Comparison of ENCODE assay signal across 7 mouse cellular contexts in genomic region chr2:5845826-5846225, GRCm38 (mm10). TPM values are rescaled to one million over a fixed set of nuclear protein-coding genes. Genes with fewer than 3 reads are reported as not detected.
A peak's percentile ranks its signal among the peaks of the same experiment; 100 is the strongest.
DNase-seq lines count a peak whose midpoint lies in the region; ATAC-seq and TF ChIP-seq lines count a peak whose summit lies in the region.

No protein-coding gene starts in this region.

- H3K36me3 ChIP-seq in neural tube, embryonic 11.5 days (ENCODE audit: control insufficient read depth, insufficient read depth, low read length): peaks cover 4% of the 10 kb centered on the region
- peaks cover 13% of the 10 kb centered on the region for H3K36me3 ChIP-seq in embryonic facial prominence, embryonic 15.5 days
- H3K36me3 ChIP-seq in limb, embryonic 13.5 days: peaks cover 32% of the 10 kb centered on the region
- H3K36me3 ChIP-seq in stomach, postnatal 0 days (ENCODE audit: control insufficient read depth, insufficient read depth, low read length): no peaks in the 10 kb centered on the region

- H3K4me3 ChIP-seq in neural tube, embryonic 11.5 days (ENCODE audit: low read depth, low read length): peak overlapping the region; percentile 66
- peak overlapping the region; percentile 77 for H3K4me3 ChIP-seq in embryonic facial prominence, embryonic 15.5 days (replicated peaks)
- peak overlapping the region; percentile 77 for H3K4me3 ChIP-seq in limb, embryonic 13.5 days
- peak overlapping the region; percentile 76 for H3K4me3 ChIP-seq in stomach, postnatal 0 days (ENCODE audit: low read depth, low read length)

- peak overlapping the region; percentile 81 for H3K9ac ChIP-seq in neural tube, embryonic 11.5 days (ENCODE audit: low read length)
- H3K9ac ChIP-seq in embryonic facial prominence, embryonic 15.5 days: peak overlapping the region; percentile 65
- H3K9ac ChIP-seq in limb, embryonic 13.5 days: peak overlapping the region; percentile 82
- H3K9ac ChIP-seq in stomach, postnatal 0 days (ENCODE audit: low read length): peak overlapping the region; percentile 80

- DNase-seq in neural tube, embryonic 11.5 days (ENCODE audit: low spot score): no peak
- no peak for DNase-seq in neural tube, embryonic 10.5 days (ENCODE audit: extremely low spot score, low spot score)
- no peak for DNase-seq in stomach, postnatal 0 days (ENCODE audit: low spot score)
- DNase-seq in layer of hippocampus, adult 11-12 months (ENCODE audit: low spot score): no peak

- H3K9me3 ChIP-seq in neural tube, embryonic 11.5 days (ENCODE audit: control insufficient read depth, low read length): no peaks in the 10 kb centered on the region
- no peaks in the 10 kb centered on the region for H3K9me3 ChIP-seq in embryonic facial prominence, embryonic 15.5 days (replicated peaks)
- no peaks in the 10 kb centered on the region for H3K9me3 ChIP-seq in limb, embryonic 13.5 days
- H3K9me3 ChIP-seq in stomach, postnatal 0 days (ENCODE audit: control insufficient read depth, low read length): no peaks in the 10 kb centered on the region

- H3K27me3 ChIP-seq in neural tube, embryonic 11.5 days (ENCODE audit: control insufficient read depth, insufficient read depth, low read length): no peaks in the 10 kb centered on the region
- H3K27me3 ChIP-seq in embryonic facial prominence, embryonic 15.5 days: no peaks in the 10 kb centered on the region
- no peaks in the 10 kb centered on the region for H3K27me3 ChIP-seq in limb, embryonic 13.5 days
- H3K27me3 ChIP-seq in stomach, postnatal 0 days (ENCODE audit: control insufficient read depth, insufficient read depth, low read length): no peaks in the 10 kb centered on the region

- no peak for TF ChIP-seq EP300 in stomach, postnatal 0 days (optimal IDR thresholded peaks at IDR 0.05)

- no peak for TF ChIP-seq CTCF in stomach, postnatal 0 days (IDR thresholded peaks at IDR 0.05; ENCODE audit: low read depth)

- H3K27ac ChIP-seq in neural tube, embryonic 11.5 days (ENCODE audit: low read depth, low read length): no peak overlapping the region
- peak overlapping the region; percentile 95 for H3K27ac ChIP-seq in embryonic facial prominence, embryonic 15.5 days (replicated peaks)
- H3K27ac ChIP-seq in limb, embryonic 13.5 days: no peak overlapping the region
- H3K27ac ChIP-seq in stomach, postnatal 0 days (replicated peaks): no peak overlapping the region

- H3K4me2 ChIP-seq in neural tube, embryonic 11.5 days (ENCODE audit: low read depth): peak overlapping the region; percentile 43
- peak overlapping the region; percentile 58 for H3K4me2 ChIP-seq in embryonic facial prominence, embryonic 15.5 days (replicated peaks)
- peak overlapping the region; percentile 61 for H3K4me2 ChIP-seq in limb, embryonic 13.5 days (replicated peaks)
- H3K4me2 ChIP-seq in stomach, postnatal 0 days (replicated peaks; ENCODE audit: low read depth): peak overlapping the region; percentile 64

- H3K4me1 ChIP-seq in neural tube, embryonic 11.5 days (ENCODE audit: control insufficient read depth, insufficient read depth, low read length): 0 out of 2 replicates have a peak, but pooled peaks cover 2% of the 10 kb centered on the region
- H3K4me1 ChIP-seq in embryonic facial prominence, embryonic 15.5 days: peaks cover 14% of the 10 kb centered on the region
- H3K4me1 ChIP-seq in limb, embryonic 13.5 days: peaks cover 20% of the 10 kb centered on the region
- H3K4me1 ChIP-seq in stomach, postnatal 0 days (replicated peaks; ENCODE audit: control insufficient read depth, insufficient read depth): no peaks in the 10 kb centered on the region

- 40% methylated on average over 4 of the region's 4 CpGs for WGBS in neural tube, embryonic 11.5 days
- 17% methylated on average over 4 of the region's 4 CpGs for whole genome bisulfite sequencing in embryonic facial prominence, embryonic 15.5 days
- WGBS in limb, embryonic 13.5 days: 22% methylated on average over 4 of the region's 4 CpGs
- 11% methylated on average over 4 of the region's 4 CpGs for WGBS in stomach, postnatal 0 days

- ATAC-seq in neural tube, embryonic 11.5 days (ENCODE audit: insufficient read depth, low FRiP score, low TSS enrichment): no peak
- ATAC-seq in embryonic facial prominence, embryonic 15.5 days (ENCODE audit: insufficient number of reproducible peaks, low FRiP score, low TSS enrichment, low read depth): no peak
- no peak for ATAC-seq in limb, embryonic 13.5 days (ENCODE audit: low FRiP score, low read depth)
- ATAC-seq in stomach, postnatal 0 days (ENCODE audit: low FRiP score, low TSS enrichment): no peak
- ATAC-seq in CD4-positive, CD25-positive, alpha-beta regulatory T cell, adult 4 months: no peak

RNA-seq across cellular contexts. Expression of gene Cdc123, which starts 0.9 kb away (rescaled TPM):
- polyA plus RNA-seq in neural tube, embryonic 11.5 days (2014; fragmentation: Nextera tagmentation; extraction: Ambion mirVana): 332 and 337 TPM in 2 replicates
- 299 and 301 TPM in 2 replicates for polyA plus RNA-seq in embryonic facial prominence, embryonic 15.5 days (2015; fragmentation: Nextera tagmentation; extraction: Ambion mirVana)
- 380 and 394 TPM in 2 replicates for polyA plus RNA-seq in limb, embryonic 13.5 days (2015; fragmentation: Nextera tagmentation; extraction: Ambion mirVana)
- polyA plus RNA-seq in stomach, postnatal 0 days (2015; fragmentation: Nextera tagmentation; extraction: Ambion mirVana): 168 and 184 TPM in 2 replicates
- polyA plus RNA-seq in CD4-positive, CD25-positive, alpha-beta regulatory T cell, adult 4 months (2017; shearing (Covaris generic)): 100 to 1,000 TPM; 181 to 224 TPM

RNA-seq across cellular contexts. Expression of gene Nudt5, which starts 1.0 kb away (rescaled TPM):
- polyA plus RNA-seq in neural tube, embryonic 11.5 days (2014; fragmentation: Nextera tagmentation; extraction: Ambion mirVana): 82.2 and 83.5 TPM in 2 replicates
- polyA plus RNA-seq in embryonic facial prominence, embryonic 15.5 days (2015; fragmentation: Nextera tagmentation; extraction: Ambion mirVana): 60.0 and 63.2 TPM in 2 replicates
- 79.0 and 80.6 TPM in 2 replicates for polyA plus RNA-seq in limb, embryonic 13.5 days (2015; fragmentation: Nextera tagmentation; extraction: Ambion mirVana)
- 27.2 and 29.1 TPM in 2 replicates for polyA plus RNA-seq in stomach, postnatal 0 days (2015; fragmentation: Nextera tagmentation; extraction: Ambion mirVana)
- 10 to 100 TPM; 42.0 to 54.7 TPM for polyA plus RNA-seq in CD4-positive, CD25-positive, alpha-beta regulatory T cell, adult 4 months (2017; shearing (Covaris generic))

RNA-seq across cellular contexts. Expression of gene Gm13199, which starts 16.9 kb away (rescaled TPM):
- 1.5 and 2.7 TPM in 2 replicates for polyA plus RNA-seq in neural tube, embryonic 11.5 days (2014; fragmentation: Nextera tagmentation; extraction: Ambion mirVana)
- polyA plus RNA-seq in embryonic facial prominence, embryonic 15.5 days (2015; fragmentation: Nextera tagmentation; extraction: Ambion mirVana): 1.1 and 1.2 TPM in 2 replicates
- polyA plus RNA-seq in limb, embryonic 13.5 days (2015; fragmentation: Nextera tagmentation; extraction: Ambion mirVana): 1.9 and 2.0 TPM in 2 replicates
- polyA plus RNA-seq in stomach, postnatal 0 days (2015; fragmentation: Nextera tagmentation; extraction: Ambion mirVana): 0.25 and 0.32 TPM in 2 replicates
- polyA plus RNA-seq in CD4-positive, CD25-positive, alpha-beta regulatory T cell, adult 4 months (2017; shearing (Covaris generic)): 1 to 10 TPM in 1 of 2 experiments, not detected in 1; 2.5 TPM

RNA-seq across cellular contexts. Expression of gene Sec61a2, which starts 49.4 kb away (rescaled TPM):
- polyA plus RNA-seq in neural tube, embryonic 11.5 days (2014; fragmentation: Nextera tagmentation; extraction: Ambion mirVana): 83.5 and 84.1 TPM in 2 replicates
- 77.5 and 89.7 TPM in 2 replicates for polyA plus RNA-seq in embryonic facial prominence, embryonic 15.5 days (2015; fragmentation: Nextera tagmentation; extraction: Ambion mirVana)
- polyA plus RNA-seq in limb, embryonic 13.5 days (2015; fragmentation: Nextera tagmentation; extraction: Ambion mirVana): 115 and 119 TPM in 2 replicates
- 19.6 and 21.8 TPM in 2 replicates for polyA plus RNA-seq in stomach, postnatal 0 days (2015; fragmentation: Nextera tagmentation; extraction: Ambion mirVana)
- polyA plus RNA-seq in CD4-positive, CD25-positive, alpha-beta regulatory T cell, adult 4 months (2017; shearing (Covaris generic)): 10 to 100 TPM; 17.6 to 25.1 TPM
